25 mouse cellular contexts compared by ENCODE assay signal in the genomic region with DNA sequence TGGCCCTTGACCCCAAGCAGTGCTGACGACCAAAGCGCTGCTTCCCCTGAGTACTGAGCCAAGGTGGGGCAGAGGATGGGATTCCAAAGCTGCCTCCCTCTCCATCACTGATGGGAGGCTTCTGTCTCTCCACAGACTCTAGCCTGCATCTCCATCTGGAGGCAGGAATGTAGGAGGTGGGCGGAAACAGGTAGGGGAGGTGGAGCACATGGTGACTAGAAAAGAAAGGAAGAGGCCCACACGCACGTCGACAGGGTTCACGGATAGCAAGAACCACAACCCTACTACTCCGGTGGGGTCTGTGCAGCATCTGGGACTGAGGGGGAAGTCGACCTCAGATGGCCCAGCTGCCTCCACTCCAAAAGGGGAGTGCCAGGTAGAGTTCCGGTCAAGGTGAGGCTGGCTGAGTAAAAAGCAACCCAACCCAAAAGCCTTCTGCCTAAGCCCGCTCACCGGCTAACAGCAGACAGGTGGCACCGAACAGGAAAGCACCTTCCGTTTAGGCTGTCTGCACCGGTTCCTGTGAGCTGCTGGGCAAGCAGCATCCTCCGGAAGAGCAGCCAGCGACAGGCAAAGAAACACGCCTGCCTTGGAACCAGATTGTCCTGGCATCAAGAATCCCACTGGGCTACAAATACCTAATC. TPM values are rescaled to one million over a fixed set of nuclear protein-coding genes. Genes with fewer than 3 reads are reported as not detected.
A peak's percentile ranks its signal among the peaks of the same experiment; 100 is the strongest.
DNase-seq lines count a peak whose midpoint lies in the region; ATAC-seq lines count a peak whose summit lies in the region.
"Had no signal": no experiment of that assay in that cellular context is flagged by ENCODE, and none has a peak within 500 bp of the region (broad histone marks: within the 10 kb centered on the region; RNA-seq: fewer than 3 reads in every experiment).

No protein-coding gene starts in this region.

- DNase-seq in frontal cortex, adult 2 months (ENCODE audit: extremely low spot score in 1 of 2, low spot score in 1 of 2) = no peak
- peak; percentile 86 for DNase-seq in CD4-positive, CD25-positive, alpha-beta regulatory T cell, adult 2 months (ENCODE audit: low read depth, low spot score)
- peak; percentile 83 for DNase-seq in naive thymus-derived CD4-positive, alpha-beta T cell, adult 2 months (ENCODE audit: low read depth)
- peak; percentile 71 for DNase-seq in thymus, postnatal 25 days
- DNase-seq in gastrocnemius, postnatal 10 days = no peak
- no peak for DNase-seq in layer of hippocampus, postnatal 10 days (ENCODE audit: low spot score in 2 of 2)
- DNase-seq in urinary bladder, postnatal 4 days (ENCODE audit: low spot score in 2 of 2) = no peak
- DNase-seq: cerebellum, adult 11 months; cerebellum, postnatal 25 days; embryo, embryonic 11 days; heart, postnatal 10 days; kidney, postnatal 4 days; layer of hippocampus, adult 9-11 months; lung, adult 2 months; lung, postnatal 4 days had no signal

- ATAC-seq in frontal cortex, adult (ENCODE audit: low TSS enrichment) = 0 out of 2 replicates have a peak, but pooled peaks have one; percentile 38
- ATAC-seq: forebrain, embryonic 15.5 days; liver, embryonic 12.5 days had no signal

RNA-seq across cellular contexts. Expression of a gene that starts 23.1 kb away (rescaled TPM):
- polyA plus RNA-seq in frontal cortex, adult 2 months (2012; rRNA removed) = 14.6 and 16.9 TPM in 2 replicates
- total RNA-seq in gastrocnemius, postnatal 10 days (2021) = 1 to 10 TPM; 4.7 to 5.5 TPM
- total RNA-seq in layer of hippocampus, postnatal 10 days (2021) = 10 to 100 TPM; 30.4 to 33.4 TPM

RNA-seq across cellular contexts. Expression of a gene that starts 28.0 kb away (rescaled TPM):
- 101 and 118 TPM in 2 replicates for polyA plus RNA-seq in frontal cortex, adult 2 months (2012; rRNA removed)
- 10 to 100 TPM; 80.2 to 85.8 TPM for total RNA-seq in gastrocnemius, postnatal 10 days (2021)
- total RNA-seq in layer of hippocampus, postnatal 10 days (2021) = 10 to 100 TPM; 80.7 to 87.9 TPM

RNA-seq across cellular contexts. Expression of a gene that starts 36.8 kb away (rescaled TPM):
- polyA plus RNA-seq in frontal cortex, adult 2 months (2012; rRNA removed) = 133 and 161 TPM in 2 replicates
- 10 to 100 TPM; 36.5 to 57.9 TPM for total RNA-seq in gastrocnemius, postnatal 10 days (2021)
- total RNA-seq in layer of hippocampus, postnatal 10 days (2021) = 100 to 1,000 TPM; 110 to 133 TPM

RNA-seq across cellular contexts. Expression of a gene that starts 39.6 kb away (rescaled TPM):
- polyA plus RNA-seq in frontal cortex, adult 2 months (2012; rRNA removed) = 15.4 and 16.9 TPM in 2 replicates
- under 1 TPM; 0.61 to 0.99 TPM for total RNA-seq in gastrocnemius, postnatal 10 days (2021)
- 10 to 100 TPM in 1 of 2 experiments, 1 to 10 TPM in 1; 10.0 to 10.3 TPM for total RNA-seq in layer of hippocampus, postnatal 10 days (2021)

RNA-seq across cellular contexts. Expression of a gene that starts 40.3 kb away (rescaled TPM):
- 0.54 and 1.3 TPM in 2 replicates for polyA plus RNA-seq in frontal cortex, adult 2 months (2012; rRNA removed)
- under 1 TPM in 1 of 2 experiments, not detected in 1; 0.81 TPM for total RNA-seq in gastrocnemius, postnatal 10 days (2021)
- 1 to 10 TPM in 1 of 2 experiments, not detected in 1; 1.1 TPM for total RNA-seq in layer of hippocampus, postnatal 10 days (2021)
- total RNA-seq: adrenal gland, adult 18-20 months; heart, postnatal 10 days had no signal
- polyA plus RNA-seq: forebrain, embryonic 15.5 days; heart, embryonic 11.5 days; intestine, embryonic 16.5 days; kidney, embryonic 15.5 days; limb, embryonic 12.5 days; midbrain, embryonic 10.5 days; neural tube, embryonic 15.5 days had no signal

Comparison
In these comparisons a context has a peak if more than half of its experiments do, and no peak if none do; other contexts are left out.
1. DNase-seq: peak in CD4-positive, CD25-positive, alpha-beta regulatory T cell, adult 2 months (single experiment), naive thymus-derived CD4-positive, alpha-beta T cell, adult 2 months (single experiment) and thymus, postnatal 25 days (single experiment); none in frontal cortex, adult 2 months (0 of 2), gastrocnemius, postnatal 10 days (single experiment), layer of hippocampus, postnatal 10 days (0 of 2) and urinary bladder, postnatal 4 days (0 of 2).
2. RNA of a gene that starts 23.1 kb away (total RNA-seq): 30.4 to 33.4 TPM in layer of hippocampus, postnatal 10 days; 4.7 to 5.5 TPM in gastrocnemius, postnatal 10 days; every median in the first group is over 4 times any median in the second.